Mouse (Mus musculus): Measurements from ENCODE around the gene Rpl10. TPM values are rescaled to one million over a fixed set of nuclear protein-coding genes. Genes with fewer than 3 reads are reported as not detected.

Rpl10 gene
- total RNA-seq, 2 experiments from 2014 or later: 137 to 175 TPM

DNA sequence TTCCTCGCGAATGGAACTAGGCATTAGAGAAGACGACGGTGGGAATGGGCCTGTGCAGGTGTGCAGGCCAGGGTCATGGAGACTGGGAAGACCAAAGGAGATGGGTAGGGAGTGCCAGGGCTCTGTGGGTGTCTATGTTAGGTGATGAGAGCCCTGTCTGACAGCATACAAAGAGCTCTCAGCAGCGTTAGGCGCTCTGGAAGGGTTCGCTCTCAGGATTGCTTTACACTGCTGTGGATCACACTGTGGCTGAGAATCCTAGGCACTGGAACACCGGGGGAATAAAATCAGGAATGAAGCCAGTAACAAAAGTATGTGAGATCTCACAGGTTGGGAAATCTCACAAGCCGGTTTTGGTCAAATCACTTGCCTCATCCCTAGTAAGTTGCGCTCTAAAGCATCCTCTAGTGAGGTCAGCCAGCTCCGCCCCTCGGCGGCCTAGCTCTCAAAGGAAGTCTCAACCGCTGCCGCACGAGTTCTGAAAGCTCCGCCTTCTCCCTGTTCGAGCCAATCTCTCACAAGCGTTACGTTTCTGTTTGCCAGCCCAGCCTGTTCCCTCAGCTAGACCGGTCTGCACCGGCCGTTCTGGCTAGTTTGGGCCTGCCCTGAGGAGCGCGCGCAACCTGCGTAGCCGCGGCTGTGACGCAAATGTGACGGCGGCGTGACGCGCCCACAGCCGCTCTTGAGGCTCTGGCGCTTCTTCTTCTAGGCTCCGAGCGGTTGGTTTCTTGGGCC is 16.3 kb upstream of the Rpl10 start, which contains the start of gene Emd:
Gene Emd (plus strand): TSS at position 535 of the 735 bp plus-strand sequence.
- H3K4me3 ChIP-seq: peak within 1 kb of the TSS; percentile 72
- H3K27ac ChIP-seq: peak within 1 kb of the TSS; percentile 92
- peak; percentile 80 to 91 for DNase-seq (ENCODE audit: low spot score in 2 of 2)
- no peak for TF ChIP-seq CTCF (conservative IDR thresholded peaks at IDR 0.05)

DNA sequence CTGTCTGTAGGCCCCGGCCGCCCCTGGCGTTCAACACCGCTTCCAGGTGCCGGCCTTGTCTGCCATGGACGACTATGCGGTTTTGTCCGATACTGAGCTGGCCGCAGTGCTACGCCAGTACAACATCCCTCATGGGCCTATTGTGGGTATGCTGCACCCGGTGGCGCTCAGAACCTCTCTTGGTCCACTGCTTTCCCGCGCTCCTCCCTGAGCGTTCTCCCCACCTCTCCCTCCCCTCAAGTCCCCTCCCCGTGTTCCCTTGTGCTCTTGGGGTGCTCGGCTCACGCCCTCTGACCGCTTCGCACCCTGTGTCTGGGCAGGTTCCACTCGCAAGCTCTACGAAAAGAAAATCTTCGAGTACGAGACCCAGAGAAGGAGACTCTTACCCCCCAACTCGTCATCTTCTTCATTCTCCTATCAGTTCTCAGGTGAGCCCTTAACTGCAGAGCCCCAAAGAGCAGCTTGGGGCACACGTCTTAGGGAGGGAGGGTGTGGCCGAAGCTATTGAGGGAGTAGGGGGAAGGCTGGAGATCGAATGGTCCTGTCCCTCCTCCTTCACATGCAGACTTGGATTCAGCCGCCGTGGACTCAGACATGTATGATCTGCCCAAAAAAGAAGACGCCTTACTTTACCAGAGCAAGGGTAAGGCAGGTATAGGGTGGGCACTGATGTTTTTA is 15.6 kb upstream of the Rpl10 start:
- no peak for TF ChIP-seq CTCF (conservative IDR thresholded peaks at IDR 0.05)
- DNase-seq (ENCODE audit: low spot score in 2 of 2): no peak
- H3K27ac ChIP-seq: peak overlapping the region; percentile 92
- H3K4me3 ChIP-seq: peak overlapping the region; percentile 72

DNA sequence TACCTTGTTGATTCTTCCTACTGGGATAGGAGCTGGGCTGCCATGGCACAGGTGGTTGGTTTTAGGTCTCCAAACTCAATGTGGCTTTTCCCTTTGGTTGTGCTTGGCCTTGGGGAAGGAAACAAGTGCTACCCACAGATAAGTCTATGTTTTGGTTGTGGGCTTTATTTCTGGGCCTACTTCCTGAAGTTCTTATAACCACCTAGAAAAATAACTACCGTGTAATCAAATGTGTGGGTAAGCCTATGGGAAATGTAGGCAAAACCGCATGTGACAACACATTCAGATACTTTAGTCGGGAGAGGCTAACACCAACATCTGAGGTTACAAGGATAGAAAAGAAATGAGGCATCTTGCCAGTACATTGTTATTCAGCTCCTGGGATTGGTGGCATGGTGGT is 12.9 kb upstream of the Rpl10 start:
- no peak for TF ChIP-seq CTCF (conservative IDR thresholded peaks at IDR 0.05)
- Histone ChIP-seq H3K27ac (no peak overlapping the region), H3K4me3 (no peak overlapping the region)
- DNase-seq (ENCODE audit: low spot score in 2 of 2): no peak

DNA sequence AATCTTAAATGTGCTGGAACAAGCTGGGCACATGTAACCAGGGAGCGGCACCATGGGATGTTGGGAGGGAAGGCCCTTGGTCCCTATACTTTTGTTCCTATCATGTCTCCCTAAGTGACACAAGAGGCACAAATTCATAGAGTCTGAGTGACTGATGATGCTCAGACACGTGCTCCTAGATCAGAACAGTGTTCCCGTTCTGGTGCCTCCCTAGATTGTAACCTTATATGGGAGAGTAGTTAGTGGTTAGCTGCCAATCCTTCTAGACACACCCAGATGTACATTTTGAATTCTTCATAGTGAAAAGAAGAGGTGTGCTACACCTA is 913 bp upstream of the Rpl10 start:
- no peak for DNase-seq (ENCODE audit: low spot score in 2 of 2)
- no peak for TF ChIP-seq CTCF (conservative IDR thresholded peaks at IDR 0.05)
- Histone ChIP-seq H3K27ac (peak overlapping the region; percentile 99), H3K4me3 (peak overlapping the region; percentile 63)

DNA sequence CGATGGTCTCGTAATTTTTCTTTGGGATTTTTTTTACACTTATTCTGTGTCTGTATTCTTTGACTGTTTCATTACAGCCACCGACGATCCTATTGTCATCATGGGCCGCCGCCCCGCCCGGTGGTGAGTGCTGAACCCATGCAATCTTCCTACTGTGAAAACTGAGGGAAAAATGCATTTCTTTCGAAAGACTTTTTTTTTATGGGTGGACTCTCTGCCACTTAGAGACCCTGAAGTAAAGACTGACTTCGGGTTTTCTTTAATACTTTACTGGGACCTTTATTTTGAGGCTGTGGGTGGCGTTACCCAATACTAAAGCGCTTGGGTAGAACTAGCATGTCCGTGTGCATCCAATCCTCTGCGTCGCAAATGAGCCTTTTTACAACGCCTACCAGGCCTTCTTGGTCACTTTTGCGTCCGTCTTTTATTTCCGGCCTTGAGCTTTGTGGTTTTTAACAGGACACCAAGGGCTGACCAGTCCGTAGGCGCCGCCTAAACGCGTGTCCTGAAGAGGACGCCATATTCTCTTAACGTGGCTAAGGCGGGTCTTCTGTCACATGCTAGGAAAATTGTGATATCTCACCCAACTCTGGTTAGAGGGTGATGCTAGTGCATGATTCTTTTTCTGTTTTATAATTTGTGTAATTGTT is 415 bp downstream of the Rpl10 start:
- DNase-seq (ENCODE audit: low spot score in 2 of 2): no peak
- no peak for TF ChIP-seq CTCF (conservative IDR thresholded peaks at IDR 0.05)
- Histone ChIP-seq H3K27ac (peak overlapping the region; percentile 90), H3K4me3 (peak overlapping the region; percentile 82)

DNA sequence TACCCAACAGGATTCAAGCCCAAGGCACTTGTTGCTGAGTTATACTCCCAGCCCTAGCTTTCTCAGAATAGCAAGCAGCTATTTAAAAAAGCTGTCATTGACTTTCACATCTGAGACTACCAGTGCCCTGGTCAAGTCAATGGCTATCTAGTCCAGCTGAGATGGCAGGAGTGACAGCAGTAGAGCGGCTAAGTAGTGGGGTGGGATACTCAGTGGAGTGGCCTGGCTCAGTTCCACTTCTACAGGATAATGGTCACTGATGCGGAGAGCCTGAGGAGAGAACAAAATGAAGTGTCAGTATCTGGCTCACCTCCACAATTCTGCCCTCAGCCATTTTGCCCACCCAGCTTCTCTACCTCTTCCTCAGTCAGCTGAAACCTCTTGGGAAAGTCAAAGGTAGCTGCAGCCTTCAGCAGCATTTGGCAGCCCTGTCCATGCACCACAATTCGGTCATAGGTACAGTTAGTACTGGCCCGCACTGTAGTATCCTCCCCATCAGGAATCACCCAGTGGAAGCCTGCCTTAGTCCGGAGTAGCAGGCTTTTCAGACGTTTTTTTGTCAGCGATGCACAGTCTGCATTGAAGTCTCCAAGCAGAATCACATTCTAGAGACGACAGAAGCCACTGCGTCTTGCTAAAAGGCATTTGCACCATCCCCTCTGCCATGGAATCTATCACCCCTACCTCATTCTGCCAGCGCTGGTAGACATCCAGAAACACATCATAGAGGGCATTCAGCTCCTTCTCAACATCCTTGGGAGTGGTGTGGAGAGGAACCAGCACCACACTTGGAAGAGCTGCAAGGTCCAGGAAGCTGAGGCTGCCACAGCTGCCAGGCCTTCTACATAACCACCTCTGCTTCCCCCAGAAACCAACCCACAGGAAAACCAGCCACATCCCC is 3.1 kb downstream of the Rpl10 start:
- Histone ChIP-seq H3K27ac (no peak overlapping the region), H3K4me3 (no peak overlapping the region)
- DNase-seq (ENCODE audit: low spot score in 2 of 2): no peak
- TF ChIP-seq CTCF (conservative IDR thresholded peaks at IDR 0.05): no peak

DNA sequence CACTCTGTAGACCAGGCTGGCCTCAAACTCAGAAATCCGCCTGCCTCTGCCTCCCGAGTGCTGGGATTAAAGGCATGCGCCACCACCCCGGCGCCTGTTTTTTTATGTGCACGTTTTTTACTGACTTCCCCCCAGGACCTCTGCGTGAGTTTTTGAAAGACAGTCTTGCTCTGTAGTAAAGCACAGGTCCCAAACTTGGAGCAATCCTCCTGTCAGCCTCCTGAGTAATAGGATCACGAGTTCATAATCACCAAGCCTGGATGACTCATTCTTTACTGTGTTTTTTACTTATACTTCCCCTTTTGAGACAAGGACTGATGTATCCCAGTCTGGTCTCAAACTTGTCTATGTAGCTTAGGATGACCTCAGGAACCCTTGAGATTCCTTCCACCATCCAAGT is 7.3 kb downstream of the Rpl10 start:
- TF ChIP-seq CTCF (conservative IDR thresholded peaks at IDR 0.05): no peak

DNA sequence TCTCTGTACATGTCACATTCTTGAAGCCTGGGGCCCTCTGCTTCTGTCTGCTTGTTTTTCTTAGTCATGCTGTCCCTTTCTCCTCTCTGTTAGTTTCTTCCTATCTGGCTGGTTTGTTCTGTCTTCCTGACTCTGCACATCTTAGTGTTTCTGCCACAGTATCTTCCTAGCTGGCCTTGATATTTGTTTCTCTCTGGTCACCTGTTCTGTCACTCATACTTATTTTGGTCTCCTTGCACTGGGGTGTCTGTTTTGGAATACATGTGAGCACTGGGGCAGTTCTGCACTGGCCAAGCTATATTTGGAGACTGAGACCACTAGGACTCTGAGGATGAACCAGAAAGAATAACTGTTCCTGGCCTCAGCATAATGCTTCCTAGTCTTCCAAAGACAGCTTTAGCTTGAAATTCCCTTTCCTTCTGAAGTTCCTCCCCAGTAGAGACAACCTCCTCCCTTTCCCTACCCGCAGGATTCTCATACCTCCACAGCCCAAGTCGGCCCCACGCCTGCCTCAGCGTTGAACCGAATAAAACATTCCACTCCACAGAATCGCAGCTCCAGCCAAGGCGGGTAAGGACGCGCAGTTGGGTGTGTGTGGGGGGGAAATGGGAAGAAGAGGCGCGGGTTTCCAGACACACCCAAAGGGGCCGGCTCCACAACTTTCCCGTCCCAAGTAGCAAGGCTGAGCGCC is 10.6 kb downstream of the Rpl10 start:
- Histone ChIP-seq H3K4me3 (peak overlapping the region; percentile 69; the same call in 1 of the 2 replicates), H3K27ac (peak overlapping the region; percentile 91; the same call in 1 of the 2 replicates)
- TF ChIP-seq CTCF (conservative IDR thresholded peaks at IDR 0.05): no peak
- DNase-seq (ENCODE audit: low spot score in 2 of 2): no peak

More for the DNA sequence above, 7.3 kb downstream of the Rpl10 start:
- no peak for DNase-seq (ENCODE audit: low spot score in 2 of 2)
- H3K4me3 ChIP-seq: no peak overlapping the region
- H3K27ac ChIP-seq: no peak overlapping the region

DNA sequence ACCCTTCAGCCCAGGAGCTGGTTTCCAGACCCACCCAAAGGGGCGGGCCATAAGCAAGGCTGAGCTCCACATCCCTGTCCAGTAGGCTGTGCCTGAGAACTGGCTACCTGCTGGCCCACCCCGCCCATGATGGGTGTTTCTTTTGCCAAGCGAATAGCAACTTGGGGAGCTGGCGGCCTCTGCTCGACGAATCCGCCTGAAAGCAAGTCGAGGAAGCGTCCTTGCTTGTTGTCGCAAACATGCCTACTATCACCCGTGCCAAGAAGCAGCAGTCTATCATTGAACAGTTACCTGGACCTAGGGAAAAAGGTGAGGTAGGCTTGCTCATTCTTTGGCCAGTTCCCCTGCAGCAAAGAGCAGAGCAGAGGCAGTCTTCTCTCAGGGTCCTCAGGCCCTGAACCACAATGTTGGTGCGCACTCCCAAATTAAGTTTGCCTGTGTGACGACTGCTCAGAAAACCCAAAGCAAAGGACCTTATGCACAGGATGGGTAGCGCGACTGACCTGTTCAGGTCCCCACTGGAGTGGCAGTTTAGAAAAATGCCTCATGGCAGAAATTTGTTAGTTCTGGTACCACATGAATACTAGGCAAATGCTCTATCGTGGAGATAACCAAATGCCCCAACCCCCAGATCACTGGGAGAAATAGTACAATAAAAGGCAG is 11.3 kb downstream of the Rpl10 start, which contains the start of the genes Taz and Dnase1l1:
Gene Taz (plus strand): TSS at position 181 of the 663 bp plus-strand sequence.
Gene Dnase1l1 (minus strand): TSS at position 606 of the 663 bp plus-strand sequence.
- DNase-seq (ENCODE audit: low spot score in 2 of 2): peak in 1 of 2 experiments; percentile 44
- no peak for TF ChIP-seq CTCF (conservative IDR thresholded peaks at IDR 0.05)

DNA sequence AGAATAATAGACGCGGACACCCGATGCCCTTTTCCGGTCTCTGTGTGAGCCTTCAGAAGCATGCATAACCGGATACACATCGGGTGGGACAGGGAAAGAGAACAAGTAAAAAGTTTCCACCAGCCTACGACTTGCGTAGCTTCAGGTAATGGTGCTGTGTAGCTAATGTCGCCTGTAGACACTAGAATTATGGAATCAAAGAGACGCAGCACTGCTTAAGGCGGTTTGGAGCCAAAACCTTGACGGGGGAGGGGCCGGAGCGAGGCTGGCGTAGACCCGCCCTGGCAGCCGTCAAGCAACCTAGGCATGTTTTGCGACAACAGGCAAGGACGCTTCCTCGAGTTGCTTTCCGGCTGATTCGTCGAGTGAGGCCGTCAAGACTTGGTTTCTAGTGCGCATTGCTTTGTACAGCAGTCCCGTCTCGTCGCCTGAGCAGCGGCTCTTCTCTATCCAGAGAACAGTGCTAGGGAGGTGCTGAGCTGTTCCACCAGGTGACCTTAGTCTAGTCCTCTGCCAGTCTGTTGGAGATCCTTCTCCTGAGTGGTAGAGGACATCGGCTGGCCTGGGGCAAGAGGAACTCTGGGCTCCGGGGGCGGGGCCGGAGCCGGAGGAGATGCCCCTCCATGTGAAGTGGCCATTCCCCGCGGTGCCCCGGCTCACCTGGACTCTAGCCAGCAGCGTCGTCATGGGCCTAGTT is 11.9 kb downstream of the Rpl10 start:
- Histone ChIP-seq H3K27ac (peak overlapping the region; percentile 91), H3K4me3 (peak overlapping the region; percentile 69)
- peak; percentile 77 to 86 for DNase-seq (ENCODE audit: low spot score in 2 of 2)
- TF ChIP-seq CTCF (conservative IDR thresholded peaks at IDR 0.05): no peak

More for the DNA sequence above, 11.3 kb downstream of the Rpl10 start, which contains the start of the genes Taz and Dnase1l1:
- H3K27ac ChIP-seq: peak within 1 kb of the TSS; percentile 91
- H3K4me3 ChIP-seq: peak within 1 kb of the TSS; percentile 69

DNA sequence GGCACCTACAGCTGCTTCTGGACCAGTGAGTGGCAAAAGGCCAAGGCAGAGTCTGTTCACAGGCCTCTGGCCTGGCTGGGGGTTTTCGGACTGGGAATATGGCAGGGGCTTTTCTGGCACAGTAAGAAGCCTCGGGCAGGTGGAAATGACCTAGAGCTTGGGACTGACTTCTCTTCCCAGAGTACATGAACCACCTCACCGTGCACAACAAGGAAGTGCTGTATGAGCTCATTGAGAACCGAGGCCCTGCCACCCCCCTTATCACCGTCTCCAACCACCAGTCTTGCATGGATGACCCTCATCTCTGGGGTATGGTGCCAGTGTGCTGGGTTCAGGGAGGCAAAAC is 12.5 kb downstream of the Rpl10 start:
- Histone ChIP-seq H3K27ac (peak overlapping the region; percentile 91), H3K4me3 (peak overlapping the region; percentile 69)
- no peak for DNase-seq (ENCODE audit: low spot score in 2 of 2)
- TF ChIP-seq CTCF (conservative IDR thresholded peaks at IDR 0.05): no peak

Data from layer of hippocampus, adult 2 months (tissue).